Mouse (Mus musculus) Patski (cell line): ENCODE data around the gene Dnah2. TPM values are rescaled to one million over a fixed set of nuclear protein-coding genes. Genes with fewer than 3 reads are reported as not detected.
A peak's percentile ranks its signal among the peaks of the same experiment; 100 is the strongest.
"Not testable (repeated sequence)": the region's sequence is repeated elsewhere in the genome, so short reads cannot be mapped to it uniquely, and the experiment has no call there.

ENCODE experiments used
- ATAC-seq: fragments of 100-300 bp; one replicate; pipeline ENCODE4 v1.8.0; 2021
- CTCF ChIA-PET: fragments of 350-600 bp; sonication (Branson Sonifier 250); formaldehyde crosslinking; loops from one replicate; lab custom pipeline; 2022; ENCODE audit warnings: inconsistent platforms; lab: Charles Lee
- POLR2A ChIA-PET: fragments of 350-600 bp; sonication (Branson Sonifier 250); formaldehyde crosslinking; loops from one replicate; lab custom pipeline; 2022; ENCODE audit warnings: antibody characterized with exemption, inconsistent platforms; lab: Charles Lee
- DNase-seq: peaks from one replicate; pipeline ENCODE4 v3.0.0-alpha.2; 2011; ENCODE audit warnings: low read depth, low spot score
- H3K27me3 ChIP-seq: fragments of 371-371 bp; one replicate; pipeline ENCODE4 v1.5.1; 2021
- CTCF ChIP-seq: fragments of 100-300 bp; IDR thresholded peaks from one replicate; pipeline ENCODE4 v1.5.1; 2021
- in situ Hi-C: fragments of 300-500 bp; cut with MboI; formaldehyde crosslinking; loops from 3 replicates; pipeline ENCODE4 v1.11.1; 2018; ENCODE audit warnings: low pct_unique_long_range_greater_than_20kb, mixed read lengths
- polyA plus RNA-seq: library from polyadenylated mRNA; unstranded; gene quantifications from one replicate; pipeline ENCODE4 v1.2.3, GENCODE M21; 2021

Dnah2 gene
- polyA plus RNA-seq, 1 experiment from 2014 or later, result 1.4 TPM

DNA sequence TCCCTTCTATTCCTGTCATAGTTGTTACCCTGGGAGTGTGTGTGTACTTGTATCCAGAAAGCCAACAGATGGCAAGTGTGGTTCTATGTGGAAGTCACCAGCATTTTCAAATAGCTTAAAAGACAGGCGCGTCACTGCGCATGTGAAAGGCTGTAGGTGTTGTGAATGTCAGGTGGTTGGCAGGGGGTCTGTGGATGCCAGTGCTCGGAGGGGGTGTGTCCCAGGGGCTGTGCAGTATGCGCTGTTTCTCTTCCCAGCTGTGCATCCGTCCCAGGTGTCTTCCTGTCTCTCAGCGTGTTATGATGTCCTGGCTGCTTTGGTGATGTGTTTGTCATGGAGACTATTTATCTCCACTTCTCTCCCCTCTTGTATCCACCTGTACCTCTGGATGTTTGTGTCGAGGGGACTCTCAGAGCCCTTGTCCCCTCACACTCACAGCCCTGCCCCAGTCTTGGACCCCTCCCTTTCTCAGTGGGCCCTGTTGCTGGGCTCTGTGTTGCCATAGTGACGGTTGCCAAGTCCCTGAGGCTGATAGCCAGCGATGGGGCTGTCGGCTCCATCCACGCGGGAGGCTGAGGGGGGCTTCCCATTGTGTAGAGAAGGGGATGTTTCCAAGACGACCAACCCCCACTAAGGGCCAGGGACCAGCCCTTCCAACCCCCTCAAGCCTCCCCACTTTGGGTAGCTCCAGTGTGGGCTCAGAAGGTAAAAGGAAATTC lies 3.9 kb upstream of the Dnah2 start:
- ChIA-PET POLR2A (no interaction called here), CTCF (no interaction called here)
- DNase-seq (no peak), ATAC-seq (no peak)
- TF ChIP-seq CTCF, result no peak
- in situ Hi-C loops, result no loop called here
- no peaks in the 10 kb centered on the region for H3K27me3 ChIP-seq

DNA sequence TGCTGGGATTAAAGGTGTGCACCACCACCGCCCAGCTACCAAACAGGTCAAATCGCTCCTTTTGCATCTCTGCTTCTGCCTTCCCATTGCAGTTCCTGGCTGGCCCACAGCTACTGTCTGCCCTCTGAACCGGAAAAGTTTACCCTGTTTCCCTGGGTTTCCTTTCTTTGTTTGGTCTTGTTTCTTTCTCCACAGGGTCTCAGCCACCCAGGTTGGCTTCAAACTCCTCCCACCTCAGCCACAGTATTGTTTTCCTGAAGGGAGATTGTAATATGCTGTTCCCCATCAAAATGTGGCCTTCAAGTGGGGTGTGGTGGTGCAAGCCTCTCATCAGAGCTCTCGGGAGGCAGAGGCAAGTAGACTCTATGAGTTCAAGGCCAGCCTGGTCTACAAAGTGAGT lies 2.4 kb upstream of the Dnah2 start:
- CTCF ChIA-PET, result no interaction called here
- POLR2A ChIA-PET, result no interaction called here
- no peaks in the 10 kb centered on the region for H3K27me3 ChIP-seq
- no peak for TF ChIP-seq CTCF
- ATAC-seq (no peak), DNase-seq (no peak)
- in situ Hi-C loops, result no loop called here

DNA sequence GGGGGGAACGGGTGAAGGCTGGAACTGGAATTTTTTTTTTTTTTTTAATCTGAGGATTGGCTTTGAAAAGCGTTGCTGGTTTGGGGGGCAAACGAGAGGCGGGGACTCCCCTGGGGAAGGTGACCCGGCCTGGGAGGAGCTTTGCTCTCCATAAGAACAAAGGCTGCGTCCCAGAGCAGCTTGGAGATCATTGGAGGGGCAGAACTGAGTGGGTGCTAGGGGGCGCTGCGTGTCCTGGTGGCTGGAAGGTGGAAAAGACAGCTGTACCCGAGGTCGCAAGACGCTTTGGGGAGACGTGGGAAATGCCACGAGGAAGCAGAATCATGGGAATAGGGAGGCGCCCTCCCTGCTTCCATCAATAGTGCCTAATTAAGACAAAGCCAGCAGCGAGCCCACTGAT lies 1.8 kb downstream of the Dnah2 start:
- in situ Hi-C loops, result no loop called here
- no peak for TF ChIP-seq CTCF
- DNase-seq, result no peak
- H3K27me3 ChIP-seq, result no peaks in the 10 kb centered on the region
- ATAC-seq, result peak; percentile 45
- ChIA-PET CTCF (interaction anchor here (0.8 to 2.6 kb wide), 11 partner anchors 11 to 109 kb away, joined by 3 to 10 read pairs (median 4); partner anchors contain the start of genes Trp53 and Wrap53), POLR2A (interaction anchor here (1.3 to 1.8 kb wide), 3 partner anchors 33 to 115 kb away, joined by 4 to 5 read pairs (median 4); partner anchors contain the start of genes Mpdu1, Trp53 and Wrap53)

DNA sequence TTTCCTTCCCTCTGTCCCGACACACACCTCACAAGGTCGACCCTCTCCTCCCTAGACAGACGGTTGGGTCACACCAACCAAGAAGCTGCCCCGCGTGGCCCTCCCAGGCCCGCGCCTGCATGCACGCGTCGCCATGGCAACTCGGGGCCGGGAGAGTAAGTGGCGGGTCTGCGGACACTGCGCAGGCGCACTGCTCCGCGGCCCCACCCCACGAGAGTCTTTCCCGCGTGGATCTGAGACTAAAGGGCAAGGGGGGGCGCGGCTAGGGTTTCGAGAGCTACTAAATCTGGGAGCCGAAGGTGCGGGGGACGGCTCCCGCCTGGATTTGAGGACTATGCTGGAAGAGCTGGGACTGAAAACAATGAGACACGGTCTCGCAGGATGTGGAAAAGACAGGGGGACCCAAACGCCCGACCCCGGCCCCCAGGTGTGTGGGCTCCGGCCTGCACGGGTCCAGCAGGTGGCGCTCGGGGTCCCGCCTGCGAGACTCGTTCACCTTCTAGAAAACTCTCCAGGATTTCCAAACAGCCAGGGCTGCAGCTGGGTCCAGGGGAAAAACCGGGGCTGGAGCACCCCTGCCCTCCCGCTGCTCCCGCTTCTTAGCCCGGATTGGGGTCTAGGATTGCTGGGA lies 2.4 kb downstream of the Dnah2 start:
- ATAC-seq (peak; percentile 44), DNase-seq (peak; percentile 9)
- in situ Hi-C loops, result no loop called here
- H3K27me3 ChIP-seq, result no peaks in the 10 kb centered on the region
- peak; percentile 95 for TF ChIP-seq CTCF
- CTCF ChIA-PET, result interaction anchor here (0.8 to 2.6 kb wide), 8 partner anchors 14 to 110 kb away, joined by 3 to 10 read pairs (median 4); partner anchors contain the start of genes Trp53 and Wrap53
- POLR2A ChIA-PET, result interaction anchor here (0.7 to 1.8 kb wide), 4 partner anchors 33 to 116 kb away, joined by 4 to 5 read pairs (median 4); partner anchors contain the start of genes Mpdu1, Trp53 and Wrap53

DNA sequence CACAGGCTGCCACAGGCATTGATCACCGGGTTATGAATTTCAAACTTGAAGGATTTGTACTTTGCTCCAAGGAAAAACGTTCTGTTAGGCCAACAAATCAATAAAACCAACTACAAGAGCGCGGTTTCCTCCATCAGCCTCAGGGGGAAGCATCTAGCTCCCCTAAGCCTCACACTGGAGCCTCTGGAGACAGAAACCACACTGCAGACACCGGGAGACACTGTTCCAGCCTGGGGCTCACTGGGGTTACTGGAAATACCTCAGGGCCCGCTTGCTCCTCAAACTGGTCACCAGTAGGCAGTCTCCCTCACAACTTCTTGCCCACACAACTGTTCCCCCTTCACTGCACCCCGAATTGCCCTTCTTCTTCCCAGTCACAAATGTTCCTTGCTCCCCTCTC lies 3.0 kb downstream of the Dnah2 start:
- ChIA-PET POLR2A (interaction anchor here (0.7 to 1.8 kb wide), 2 partner anchors 54 to 105 kb away, joined by 4 read pairs; no protein-coding TSS in a partner anchor), CTCF (interaction anchor here (1.2 to 2.6 kb wide), 5 partner anchors 15 to 110 kb away, joined by 3 to 10 read pairs (median 6); partner anchors contain the start of genes Trp53 and Wrap53)
- no peak for TF ChIP-seq CTCF
- ATAC-seq (no peak), DNase-seq (no peak)
- in situ Hi-C loops, result no loop called here
- no peaks in the 10 kb centered on the region for H3K27me3 ChIP-seq

DNA sequence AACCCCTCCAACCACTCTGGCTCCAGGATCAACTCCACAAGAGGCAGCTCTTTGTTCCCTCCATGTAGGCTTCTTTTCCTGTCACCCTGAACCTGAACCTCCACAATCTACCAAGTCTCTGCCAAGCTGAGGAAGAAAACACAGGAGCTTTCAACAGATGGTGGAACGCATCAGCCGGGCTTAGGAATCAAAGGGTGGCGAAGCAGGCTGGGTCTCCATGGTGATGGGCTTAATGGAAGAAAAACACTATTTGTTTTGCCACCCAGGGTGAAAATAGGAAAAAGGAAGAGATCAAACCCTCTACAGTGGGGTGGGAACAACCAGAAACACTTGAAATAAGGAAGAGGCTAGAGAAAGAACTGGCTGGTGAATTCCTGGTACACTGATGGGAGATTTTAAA lies 5.3 kb downstream of the Dnah2 start:
- in situ Hi-C loops, result no loop called here
- POLR2A ChIA-PET, result no interaction called here
- no peak for DNase-seq
- no peak for ATAC-seq
- CTCF ChIA-PET, result no interaction called here
- no peak for TF ChIP-seq CTCF
- no peaks in the 10 kb centered on the region for H3K27me3 ChIP-seq

DNA sequence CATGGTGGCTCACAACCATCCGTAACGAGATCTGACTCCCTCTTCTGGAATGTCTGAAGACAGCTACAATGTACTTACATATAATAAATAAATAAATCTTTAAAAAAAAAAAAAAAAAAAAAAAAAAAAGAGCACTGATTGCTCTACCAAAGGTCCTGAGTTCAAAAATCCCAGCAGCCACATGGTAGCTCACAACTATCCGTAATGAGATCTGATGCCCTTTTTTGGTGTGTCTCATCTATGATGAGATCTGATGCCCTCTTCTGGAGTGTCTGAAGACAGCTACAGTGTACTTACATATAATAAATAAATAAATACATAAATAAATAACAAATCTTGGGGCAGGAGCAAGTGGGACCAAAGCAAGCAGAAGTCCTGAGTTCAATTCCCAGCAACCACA lies 7.2 kb downstream of the Dnah2 start:
- ATAC-seq, H3K27me3 ChIP-seq, DNase-seq, in situ Hi-C loops: not testable (repeated sequence)
- ChIA-PET CTCF (interaction anchor here (1.0 kb wide), 1 partner anchor 12 kb away, joined by 3 read pairs; no protein-coding TSS in a partner anchor), POLR2A (interaction anchor here (1.7 kb wide), 1 partner anchor 10 kb away, joined by 3 read pairs; no protein-coding TSS in a partner anchor)

DNA sequence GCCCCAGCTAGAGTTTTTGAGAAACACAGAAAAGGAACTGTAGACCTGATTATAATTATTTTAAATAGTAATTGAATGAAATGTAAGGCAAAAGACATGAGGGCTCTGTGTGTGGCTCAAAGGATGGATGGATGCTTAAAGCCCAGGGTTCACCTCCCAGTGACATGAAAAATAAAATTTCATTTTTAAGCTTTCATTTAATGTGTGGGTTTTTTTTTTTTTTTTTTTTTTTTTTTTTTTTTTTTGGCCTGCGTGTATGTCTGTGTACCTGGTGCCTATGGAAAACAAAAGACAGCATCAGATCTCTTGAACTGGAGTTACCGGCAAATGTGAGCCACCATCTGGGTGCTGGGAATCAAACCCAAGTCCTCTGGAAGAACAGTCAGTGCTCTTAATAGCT lies 8.2 kb downstream of the Dnah2 start:
- DNase-seq, result no peak
- H3K27me3 ChIP-seq, result peaks cover 6% of the 10 kb centered on the region
- ChIA-PET CTCF (no interaction called here), POLR2A (interaction anchor here (0.7 to 1.7 kb wide), 2 partner anchors 9 to 187 kb away, joined by 3 read pairs; no protein-coding TSS in a partner anchor)
- no peak for ATAC-seq
- in situ Hi-C loops, result no loop called here
- no peak for TF ChIP-seq CTCF

DNA sequence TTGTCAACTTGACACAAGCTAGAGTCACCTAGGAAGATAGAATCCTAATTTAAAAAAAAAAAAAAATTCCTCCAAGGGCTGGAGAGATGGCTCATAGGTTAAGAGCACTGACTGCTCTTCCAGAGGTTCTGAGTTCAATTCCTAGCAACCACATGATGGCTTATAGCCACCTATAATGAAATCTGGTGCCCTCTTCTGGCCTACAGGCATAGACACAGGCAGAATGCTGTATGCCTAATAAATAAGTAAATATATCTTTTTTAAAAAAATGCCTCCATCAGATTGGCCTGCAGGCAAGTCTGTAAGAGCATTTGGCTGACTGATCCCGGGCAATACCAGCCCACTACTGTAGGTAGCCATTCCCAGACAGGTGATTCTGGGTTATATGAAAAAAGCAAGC lies 13.9 kb downstream of the Dnah2 start:
- ATAC-seq (no peak), DNase-seq (no peak)
- peak; percentile 56 for TF ChIP-seq CTCF
- H3K27me3 ChIP-seq, result peaks cover 6% of the 10 kb centered on the region
- in situ Hi-C loops, result no loop called here
- ChIA-PET CTCF (no interaction called here), POLR2A (interaction anchor here (1.0 kb wide), 1 partner anchor 23 kb away, joined by 5 read pairs; no protein-coding TSS in a partner anchor)

DNA sequence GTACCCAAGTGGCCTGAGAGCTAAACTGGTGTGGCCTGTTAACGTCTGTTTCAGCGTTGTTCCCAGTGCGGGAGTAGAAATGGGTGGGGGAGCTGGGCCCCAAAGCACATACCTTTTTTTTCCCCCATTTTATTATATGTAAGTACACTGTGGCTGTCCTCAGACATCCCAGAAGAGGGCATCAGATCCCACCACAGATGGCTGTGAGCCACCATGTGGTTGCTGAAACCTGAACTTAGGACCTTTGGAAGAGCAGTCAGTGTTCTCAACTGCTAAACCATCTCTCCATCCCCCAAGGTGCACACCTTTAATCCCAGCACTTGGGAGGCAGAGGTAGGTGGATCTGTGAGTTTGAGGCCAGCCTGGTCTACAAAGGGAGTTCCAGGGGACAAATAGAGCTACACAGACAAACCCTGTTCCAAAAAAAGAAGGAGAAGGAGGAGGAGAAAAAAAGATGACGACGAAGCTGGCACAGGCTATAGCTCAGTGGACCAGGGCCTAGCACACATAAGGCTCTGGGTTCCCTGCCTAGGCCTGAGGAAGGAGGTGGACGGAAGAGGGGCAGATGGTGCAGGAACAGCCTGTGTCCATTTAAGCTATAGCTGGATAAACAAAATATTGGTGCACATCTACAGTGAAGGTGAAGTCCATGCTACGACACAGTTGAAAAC lies 16.3 kb downstream of the Dnah2 start:
- no peak for TF ChIP-seq CTCF
- in situ Hi-C loops, result no loop called here
- ChIA-PET CTCF (interaction anchor here (0.7 to 2.2 kb wide), 4 partner anchors 14 to 96 kb away, joined by 3 to 10 read pairs (median 3); no protein-coding TSS in a partner anchor), POLR2A (interaction anchor here (1.5 kb wide), 1 partner anchor 9 kb away, joined by 3 read pairs; no protein-coding TSS in a partner anchor)
- DNase-seq, result no peak
- peaks cover 6% of the 10 kb centered on the region for H3K27me3 ChIP-seq
- ATAC-seq, result no peak
